Mouse (Mus musculus) kidney, adult 2 months (tissue): ENCODE measurements at regions not wholly inside any gene's neighbourhood (a gene's known extent, or its start where the extent isn't known, plus 50 kb on each side); places are given as distances from the start of the nearest gene placed in this dataset.

Experiments
- CTCF ChIP-seq: fragments of 200-500 bp; conservative IDR thresholded peaks from 2 replicates; pipeline ENCODE4 v1.5.1; 2011; ENCODE audit warnings: low read depth, mild to moderate bottlenecking, control low read depth, low read length, moderate library complexity, mixed read lengths; ENCODE audit not compliant: insufficient read depth, insufficient read length
- POLR2A ChIP-seq: fragments of 200-500 bp; IDR thresholded peaks from one replicate; pipeline ENCODE4 v1.6.1; 2011; ENCODE audit warnings: low read depth, low read length, control low read depth

DNA sequence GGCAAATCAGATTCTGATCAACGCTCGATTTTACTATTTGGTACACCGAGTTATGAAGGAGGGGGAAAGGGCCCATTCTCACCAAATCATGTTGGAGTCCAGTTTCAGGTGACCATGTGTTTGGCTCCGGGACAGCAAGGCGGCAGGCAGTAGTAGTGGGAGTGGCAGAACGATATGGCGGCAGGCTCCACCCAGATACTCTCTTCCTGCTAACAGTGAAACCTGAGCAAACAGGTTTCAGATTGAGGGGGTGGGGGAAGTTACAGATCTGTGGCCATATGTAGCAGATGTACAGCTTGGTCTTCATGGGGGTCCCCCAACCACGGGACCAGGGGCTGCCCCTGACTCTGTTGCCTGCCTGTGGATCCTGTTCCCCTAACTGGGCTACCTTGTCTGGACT, 224.6 kb upstream of the Prok2 start:
- no peak for TF ChIP-seq CTCF
- no peak for TF ChIP-seq POLR2A
